Mouse (Mus musculus): ENCODE results near the gene Ankrd27.

DNA sequence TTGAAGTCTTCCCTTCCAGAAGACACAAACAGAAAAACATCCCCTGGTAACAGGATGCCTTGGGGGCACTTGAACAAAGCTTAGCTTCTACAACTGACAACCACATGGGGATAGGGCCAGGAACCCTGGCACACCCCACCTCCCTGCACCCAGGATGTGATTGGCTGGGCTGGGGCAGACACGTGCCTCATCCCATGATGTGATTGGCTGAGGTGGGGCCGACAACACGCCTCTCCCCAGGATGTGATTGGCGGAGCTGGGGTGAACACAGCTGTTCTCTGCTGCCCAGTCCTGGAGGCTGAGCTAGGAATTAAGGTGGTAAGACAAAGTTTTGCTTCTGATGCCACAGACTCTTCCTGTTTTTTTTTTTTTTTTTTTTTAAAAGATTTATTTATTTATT, 92.9 kb downstream of the Ankrd27 start:
- TF ChIP-seq CTCF (IDR thresholded peaks at IDR 0.05; ENCODE audit: low read depth) (no peak), EP300 (IDR thresholded peaks at IDR 0.05; ENCODE audit: low read depth) (no peak)

All from liver, postnatal 0 days (tissue).